Mouse (Mus musculus): ENCODE measurements around the gene Tmcc2. TPM values are rescaled to one million over a fixed set of nuclear protein-coding genes. Genes with fewer than 3 reads are reported as not detected.

The Tmcc2 gene
- total RNA-seq (2022): 10 to 100 TPM; 10.3 to 13.9 (median 12.1) TPM

DNA sequence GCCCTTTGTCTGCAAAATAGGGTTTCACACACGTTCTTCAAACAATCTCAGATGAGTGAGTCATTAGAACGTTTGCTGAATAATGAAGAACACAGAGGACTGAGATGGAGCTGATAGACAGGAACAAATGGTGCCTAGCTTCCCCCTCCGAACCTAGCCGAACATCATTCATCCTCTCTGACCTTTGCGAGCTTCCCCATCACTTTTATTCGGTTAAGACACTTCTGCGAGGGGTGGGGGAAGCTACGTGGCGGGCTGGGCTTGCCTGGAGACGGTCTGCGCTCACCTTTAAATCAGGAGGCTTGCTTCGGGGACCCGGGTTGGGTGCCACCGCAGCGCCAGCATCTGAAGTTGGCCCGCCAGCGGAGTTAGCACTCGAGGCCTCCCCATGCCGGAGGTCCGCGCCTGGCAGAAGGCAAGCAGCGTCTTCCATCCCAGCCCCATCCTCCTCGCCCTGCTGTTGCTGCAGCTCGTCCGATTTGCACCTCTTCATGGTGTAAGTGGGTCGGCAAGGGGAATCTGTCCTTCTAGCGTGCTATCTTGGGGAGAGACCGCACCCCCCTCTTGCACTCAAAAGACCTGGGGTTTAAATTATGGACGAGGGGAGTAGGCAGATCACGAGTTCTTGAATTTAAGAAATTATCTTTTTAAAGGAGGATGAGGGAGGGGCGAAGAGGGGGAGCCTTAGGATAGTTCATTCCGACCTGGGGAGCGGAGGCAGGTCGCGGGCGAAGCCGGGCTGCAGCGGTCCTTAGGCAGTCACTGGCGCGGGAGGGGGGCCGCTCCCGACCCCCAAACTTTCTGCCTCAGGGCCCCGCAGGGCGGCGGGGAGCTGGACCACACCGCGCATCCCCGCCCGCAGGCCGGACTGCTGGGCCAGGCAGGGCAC is at the start of gene Tmcc2:
Gene Tmcc2, minus strand, starts transcription at position 591 of the 889 bp plus-strand sequence.
- DNase-seq: no peak

DNA sequence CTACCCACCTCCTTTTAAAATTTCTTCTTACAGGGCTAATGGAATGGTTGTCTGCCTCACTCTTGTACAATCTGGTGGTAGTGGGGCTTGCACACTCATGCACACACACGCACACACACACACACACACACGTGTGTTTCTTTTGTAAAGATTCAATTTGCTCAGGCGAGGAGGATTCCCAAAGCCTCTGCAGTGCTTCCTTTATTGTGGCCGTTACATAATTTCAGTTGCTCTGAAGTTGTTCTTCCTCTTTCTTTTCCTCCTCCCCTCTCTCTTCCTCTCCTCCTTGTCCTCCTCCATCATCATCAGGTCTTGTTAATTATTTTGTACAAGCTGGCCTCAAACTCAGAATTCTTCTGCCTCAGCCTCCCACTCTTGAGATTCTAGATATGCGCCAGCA is 46.3 kb upstream of the Tmcc2 start:
- no peak for DNase-seq

DNA sequence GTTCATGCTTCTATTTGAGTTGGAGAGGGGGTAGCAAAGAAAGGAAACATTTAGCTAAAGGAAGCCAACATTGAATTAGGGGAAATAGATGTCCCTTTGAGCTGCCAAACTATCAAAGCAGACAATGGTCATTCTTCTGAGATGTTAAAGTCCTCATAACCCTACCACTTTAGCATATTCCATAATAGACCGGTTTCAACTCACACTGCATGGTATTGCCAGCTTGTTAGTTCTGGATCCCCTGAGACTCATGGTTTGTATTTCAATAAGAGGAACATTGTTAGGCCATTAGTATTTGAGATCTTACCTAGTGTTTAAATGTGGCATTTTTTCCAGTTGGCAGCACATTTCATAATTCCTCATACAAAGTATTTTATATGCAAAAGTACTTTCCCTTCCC is 45.9 kb upstream of the Tmcc2 start:
- DNase-seq: no peak

DNA sequence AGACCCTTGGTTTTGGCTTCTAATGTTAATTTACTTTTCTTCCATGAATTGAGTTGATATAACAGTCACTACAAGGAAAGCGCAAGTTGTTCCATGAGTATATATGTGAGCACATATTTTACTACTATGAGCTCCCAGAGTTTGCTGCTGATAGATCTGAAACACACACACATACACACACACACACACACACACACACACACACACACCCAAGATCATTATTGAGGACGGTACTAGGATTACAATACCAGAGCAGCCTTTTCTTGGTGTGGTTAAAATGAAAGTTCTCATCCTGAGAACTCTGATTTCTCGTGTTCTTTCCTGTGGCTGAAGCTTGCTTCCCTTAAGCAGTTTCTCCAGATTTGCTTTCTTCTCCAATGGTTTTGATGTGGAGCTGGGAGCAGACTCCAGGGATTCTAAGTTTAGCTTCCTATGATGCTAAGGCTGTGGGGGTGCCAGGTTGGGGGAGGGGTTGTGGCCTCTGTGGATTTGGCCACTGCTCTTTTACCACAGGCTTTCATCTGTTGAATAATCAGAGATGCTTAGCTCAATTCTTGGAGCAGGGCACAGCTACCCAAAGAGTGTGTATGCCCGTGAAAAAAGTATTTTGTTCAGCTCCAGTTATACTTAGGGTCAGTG is 45.4 kb upstream of the Tmcc2 start:
- no peak for DNase-seq

GRCm38 (mm10) chr1:132434032-132434431 is 43.0 kb upstream of the Tmcc2 start:
- no peak for DNase-seq

DNA sequence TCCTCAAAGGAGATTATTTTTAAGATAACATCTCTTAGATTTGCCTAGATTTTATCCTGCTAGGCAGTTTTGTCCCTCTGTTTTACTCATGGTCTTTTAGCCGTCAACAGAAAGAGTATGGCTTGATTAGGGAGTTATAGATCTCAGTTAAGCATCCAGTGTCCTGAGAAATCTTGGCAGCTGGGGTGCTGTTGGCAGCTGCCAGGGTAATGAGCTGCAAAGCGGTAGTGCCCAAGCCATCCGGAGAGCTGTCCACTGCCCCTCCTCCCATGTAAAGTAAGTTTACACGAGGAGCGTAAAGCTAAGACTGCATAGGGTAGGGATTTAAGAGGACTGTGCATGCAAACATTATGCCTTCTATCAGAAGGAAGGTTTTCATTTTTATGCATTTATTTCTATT is 42.3 kb upstream of the Tmcc2 start:
- no peak for DNase-seq

DNA sequence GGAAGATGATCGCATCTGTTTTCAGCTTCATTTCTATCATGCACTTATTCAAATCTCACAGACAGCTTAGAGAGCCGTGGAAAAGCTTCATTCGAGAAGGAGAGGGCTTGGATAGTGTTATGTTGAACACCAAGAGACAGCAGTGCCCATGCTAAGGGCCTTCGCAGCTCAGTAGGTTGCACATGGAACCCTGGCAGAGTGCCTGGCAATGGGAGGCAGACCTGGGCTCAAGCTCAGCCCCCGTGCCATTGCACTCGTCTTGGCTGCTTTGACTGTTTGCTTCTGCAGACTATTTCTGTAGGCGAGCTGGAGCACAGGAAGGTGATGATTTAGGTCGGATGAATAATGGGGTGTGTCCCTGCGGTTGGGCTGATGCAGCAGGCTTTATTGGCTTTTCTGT is 40.6 kb upstream of the Tmcc2 start:
- no peak for DNase-seq

DNA sequence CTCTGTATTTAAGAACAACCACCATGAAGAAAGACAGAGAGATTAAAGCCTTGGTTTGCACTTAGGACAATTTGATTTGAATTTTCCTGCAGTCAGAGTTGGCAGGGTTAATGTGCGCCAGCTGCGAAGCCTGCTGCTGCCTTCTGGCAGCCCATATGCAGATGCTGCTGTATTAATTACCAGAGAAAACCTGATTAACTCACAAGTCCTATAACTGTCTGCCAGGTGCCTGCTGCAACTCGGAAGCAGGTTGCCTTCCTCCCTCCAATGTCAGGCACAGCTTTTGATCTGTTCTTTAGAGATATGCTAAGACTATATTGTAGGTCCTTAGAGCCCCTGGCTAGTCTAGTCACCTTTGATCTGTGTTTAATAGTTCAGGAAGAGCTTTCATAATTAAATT is 39.7 kb upstream of the Tmcc2 start:
- no peak for DNase-seq

GRCm38 (mm10) chr1:132425600-132425999 is 34.5 kb upstream of the Tmcc2 start:
- no peak for DNase-seq

- no peak for DNase-seq
These were observed 32.0 kb upstream of the Tmcc2 start for GRCm38 (mm10) chr1:132422912-132423696.

- no peak for DNase-seq
These were observed 29.6 kb upstream of the Tmcc2 start for GRCm38 (mm10) chr1:132420662-132421061.

GRCm38 (mm10) chr1:132420206-132420605 is 29.1 kb upstream of the Tmcc2 start:
- DNase-seq: no peak

DNA sequence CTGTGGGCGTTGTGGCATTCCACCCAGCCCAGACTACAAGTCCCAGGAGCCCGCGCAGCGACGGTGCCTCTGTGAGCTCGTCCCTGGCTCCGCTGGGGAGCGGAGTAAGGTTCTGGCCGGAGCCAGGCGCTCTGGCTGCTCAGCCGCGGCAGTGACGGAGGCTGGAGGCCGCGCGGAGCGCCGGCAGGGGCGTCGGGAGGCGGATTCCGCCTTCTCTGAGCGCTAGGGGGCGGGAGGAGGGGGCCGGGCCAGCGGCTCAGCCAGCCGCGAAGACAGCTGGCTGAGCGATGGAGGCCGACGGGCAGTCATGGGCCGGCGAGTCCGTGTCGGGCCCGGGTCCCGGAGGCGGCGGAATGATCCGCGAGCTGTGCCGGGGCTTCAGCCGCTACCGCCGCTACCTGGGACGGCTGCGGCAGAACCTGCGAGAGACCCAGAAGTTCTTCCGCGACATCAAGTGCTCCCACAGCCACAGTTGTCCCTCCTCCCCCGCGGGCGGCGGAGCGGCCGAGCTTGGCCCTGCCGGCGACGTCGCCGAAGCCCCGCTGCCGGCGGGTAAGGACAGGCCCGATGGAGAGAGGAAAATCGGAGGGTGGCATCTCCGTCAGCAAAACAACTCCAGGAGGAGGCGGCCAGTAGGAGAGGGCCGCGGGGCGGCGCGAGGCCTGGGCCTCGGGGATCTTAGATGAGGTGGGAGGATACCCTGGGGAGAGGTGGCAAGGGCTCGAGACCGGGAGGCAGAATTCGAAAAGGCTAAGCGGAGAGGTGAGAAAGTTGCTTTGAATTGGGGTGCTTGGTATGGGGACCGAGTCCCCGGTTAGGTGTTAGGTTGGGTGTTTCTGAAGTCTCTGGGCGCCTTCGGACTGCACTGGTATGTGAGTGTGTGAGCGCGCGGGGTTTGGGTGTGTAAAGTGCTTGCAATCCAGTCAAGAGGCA is 26.5 kb upstream of the Tmcc2 start, which contains the start of gene Dstyk:
Gene Dstyk, plus strand, starts transcription at position 237 of the 933 bp plus-strand sequence.
- peak; percentile 93 for DNase-seq

DNA sequence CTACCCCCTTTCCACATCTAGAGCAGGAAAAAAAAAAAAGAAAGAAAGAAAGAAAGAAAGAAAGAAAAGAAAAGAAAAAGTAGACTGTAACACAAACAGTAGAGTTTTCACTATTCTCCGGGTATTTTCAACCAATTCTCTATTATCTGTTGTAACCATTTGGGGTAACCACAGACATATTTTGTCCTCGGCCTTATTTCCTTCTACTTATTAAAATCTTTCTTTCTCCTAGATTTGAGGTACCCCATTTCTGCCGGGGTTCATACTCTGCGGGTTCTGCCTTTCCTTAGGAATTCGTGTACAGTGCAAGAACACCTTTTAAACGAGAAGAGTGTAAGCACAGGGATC is 25.8 kb upstream of the Tmcc2 start:
- no peak for DNase-seq

DNA sequence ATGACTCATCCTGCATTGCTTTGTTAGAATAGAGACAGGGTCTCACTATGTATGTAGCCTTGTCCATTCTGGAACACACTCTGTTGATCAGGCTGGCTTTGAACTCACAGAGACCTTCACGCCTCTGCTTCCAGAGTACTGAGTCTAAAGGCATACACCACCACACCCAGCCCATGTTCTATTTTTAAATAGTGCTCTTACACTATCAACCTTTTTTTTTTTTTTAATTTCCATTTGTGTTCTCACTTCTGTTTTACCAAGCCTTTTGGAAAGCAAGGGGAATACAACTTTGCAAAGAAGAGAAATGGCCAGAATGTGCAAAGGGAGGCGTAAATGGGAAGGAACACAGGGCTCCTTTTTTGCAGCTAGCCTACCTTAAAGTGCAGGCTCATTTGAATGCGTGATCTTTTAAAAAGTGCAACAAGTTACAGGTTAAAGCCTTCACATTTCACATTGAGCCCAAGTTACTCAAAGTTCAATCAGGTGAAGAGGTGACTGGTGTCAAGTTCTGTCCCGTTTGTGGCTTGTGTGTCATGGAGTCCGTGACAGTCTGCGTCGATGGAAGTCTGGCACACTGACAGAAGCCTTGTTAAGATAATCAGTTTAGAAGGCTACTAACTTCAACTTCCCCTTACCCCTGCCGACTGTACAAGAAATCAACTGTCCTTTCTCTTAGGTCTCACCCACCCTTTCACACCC is 25.3 kb upstream of the Tmcc2 start:
- no peak for DNase-seq

DNA sequence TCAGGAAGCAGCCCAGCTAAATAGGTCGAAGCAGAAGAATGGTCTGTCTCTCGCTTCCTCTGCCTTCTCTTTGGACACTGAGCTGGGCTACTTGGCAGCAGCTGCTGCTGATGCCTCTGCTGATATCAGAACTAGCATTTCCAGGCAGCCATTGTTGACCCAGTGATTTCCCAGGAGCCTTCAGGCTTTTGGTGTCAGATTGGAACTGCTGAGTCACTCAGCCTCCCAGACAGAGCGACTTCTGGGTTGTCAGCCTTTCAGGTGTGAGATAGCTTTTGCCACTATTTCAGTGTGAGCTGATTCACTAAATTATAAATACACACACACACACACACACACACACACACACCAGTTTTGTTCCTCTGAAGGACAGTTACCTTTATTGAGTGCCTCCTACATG is 19.6 kb upstream of the Tmcc2 start:
- no peak for DNase-seq

DNA sequence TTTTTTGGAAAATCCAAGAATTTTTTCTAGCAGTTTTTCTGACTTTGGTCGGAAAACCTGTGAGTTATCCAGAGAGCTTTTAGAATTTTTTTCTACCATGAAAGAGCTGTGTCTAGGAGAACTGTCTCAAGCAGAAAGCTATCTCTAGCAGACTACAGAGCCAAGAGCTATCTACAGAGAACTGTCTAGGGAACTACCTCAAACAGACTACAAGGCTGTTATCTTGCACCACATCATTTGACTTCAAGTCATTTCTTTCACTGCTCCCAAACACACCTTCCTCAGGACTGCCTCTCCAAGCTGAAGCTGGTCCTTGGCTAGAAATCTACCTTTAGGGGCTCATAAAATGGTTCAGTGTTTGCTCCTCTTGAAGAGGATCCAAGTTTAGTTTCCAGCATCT is 10.8 kb upstream of the Tmcc2 start:
- no peak for DNase-seq

DNA sequence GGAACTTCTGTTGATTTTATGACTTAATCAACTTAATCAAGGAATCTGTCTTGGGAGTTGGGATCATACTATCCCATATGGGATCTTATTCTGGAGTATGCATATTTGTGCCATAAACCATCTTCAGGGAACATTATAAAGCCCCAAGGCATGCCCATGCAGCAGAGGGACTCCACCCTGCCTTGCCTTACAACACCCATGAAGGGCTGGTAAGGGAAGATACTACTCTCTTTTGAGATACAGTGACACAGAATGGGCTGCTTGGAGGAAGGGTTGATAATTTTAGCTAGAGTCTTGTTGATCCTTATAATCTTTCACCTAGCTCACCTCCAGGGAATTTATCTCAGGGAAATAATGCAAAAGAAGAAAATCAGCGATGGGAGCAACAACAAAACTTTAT is 9.5 kb upstream of the Tmcc2 start:
- no peak for DNase-seq

GRCm38 (mm10) chr1:132396705-132397104 is 5.6 kb upstream of the Tmcc2 start:
- no peak for DNase-seq

DNA sequence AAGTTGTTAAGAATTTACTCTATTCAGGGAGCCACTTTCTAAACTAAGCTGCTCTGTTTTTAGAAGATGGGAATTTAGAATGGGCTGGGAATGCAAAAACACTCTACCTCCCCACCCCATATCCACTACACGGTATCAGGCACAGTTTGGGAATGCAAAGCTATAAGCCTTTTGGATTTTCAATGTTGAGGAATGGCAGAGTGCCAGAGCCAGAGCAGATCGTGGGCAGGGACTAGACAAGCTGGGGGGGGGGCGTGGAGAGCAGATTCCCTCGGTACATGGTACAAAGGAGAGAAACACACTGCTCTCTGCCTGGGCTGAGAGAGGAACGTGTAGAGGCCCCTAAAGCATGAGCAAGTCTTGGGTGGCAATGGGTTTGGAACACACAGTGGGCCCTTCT is 1.8 kb upstream of the Tmcc2 start:
- no peak for DNase-seq

DNA sequence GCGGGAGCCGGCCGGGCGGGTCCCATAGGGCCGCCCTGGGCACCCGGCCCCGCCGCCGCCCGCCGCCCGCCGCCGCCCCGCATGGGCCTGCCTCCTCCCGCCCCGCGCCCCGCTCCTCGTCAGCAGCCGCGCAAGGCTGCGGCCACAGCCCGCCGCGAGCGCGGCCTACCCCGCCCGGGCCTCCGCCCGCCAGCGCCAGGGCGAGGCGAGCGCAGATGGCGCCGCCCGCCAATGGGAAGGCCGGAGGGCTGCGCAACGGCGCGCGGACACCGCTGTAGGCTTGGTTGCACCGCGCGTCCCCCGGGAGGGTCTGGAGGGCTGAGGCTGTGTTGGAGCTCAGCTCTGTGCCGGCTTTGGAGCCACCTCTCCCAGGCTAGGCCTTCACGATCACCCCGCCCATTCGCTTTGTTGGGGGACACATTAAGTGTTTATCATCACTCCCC is 520 bp upstream of the Tmcc2 start:
- no peak for DNase-seq

All from adrenal gland, adult 8-10 months (tissue).